Mouse (Mus musculus): ENCODE data around the gene Ap4b1.

DNA sequence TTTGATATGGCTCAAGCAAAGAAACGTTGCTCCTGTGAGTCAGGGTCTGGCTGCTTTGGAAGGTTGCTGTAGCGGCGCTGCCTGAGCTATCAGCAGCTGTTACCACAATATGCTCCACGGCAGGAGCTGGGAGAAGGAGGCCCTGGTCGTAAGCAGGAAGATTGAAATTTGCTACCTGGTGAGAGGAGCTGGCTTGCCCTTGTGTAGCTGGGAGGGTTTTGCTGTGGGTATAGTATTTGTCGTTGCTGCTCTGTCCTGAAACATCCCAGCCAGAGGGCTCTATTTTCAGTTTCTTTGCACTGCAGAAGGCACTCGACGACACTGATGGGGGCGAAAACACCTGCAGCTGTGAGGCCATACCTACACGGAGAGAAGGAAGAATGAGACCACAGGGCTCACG is 31.4 kb upstream of the Ap4b1 start:
- TF ChIP-seq POLR2A (IDR thresholded peaks at IDR 0.05; ENCODE audit: low read depth, low read length), result no peak
- TF ChIP-seq CTCF (IDR thresholded peaks at IDR 0.05; ENCODE audit: extremely low read depth, insufficient read depth, insufficient read length, insufficient replicate concordance), result no peak

Measured in spleen, adult 2 months (tissue).